Mouse (Mus musculus): ENCODE data around the gene Grin3a. TPM values are rescaled to one million over a fixed set of nuclear protein-coding genes. Genes with fewer than 3 reads are reported as not detected.
A peak's percentile ranks its signal among the peaks of the same experiment; 100 is the strongest.

Grin3a gene
- polyA plus RNA-seq, 1 experiment = 11.9 TPM

GRCm38 (mm10) chr4:49739561-49739960 is 106.0 kb downstream of the Grin3a start:
- 88% methylated on average over 1 of the region's 1 CpGs for WGBS
- Histone ChIP-seq H3K27ac (ENCODE audit: insufficient read depth, low read length) (no peak overlapping the region), H3K27me3 (ENCODE audit: control insufficient read depth, insufficient read depth, low read length) (no peaks in the 10 kb centered on the region), H3K4me1 (ENCODE audit: control insufficient read depth, insufficient read depth, low read length) (no peaks in the 10 kb centered on the region), H3K4me3 (replicated peaks; ENCODE audit: insufficient read depth, low read depth, low read length) (no peak overlapping the region)
- no peak for DNase-seq
- TF ChIP-seq CTCF (IDR thresholded peaks at IDR 0.05; ENCODE audit: borderline replicate concordance, insufficient read depth, low read depth, low read length) (no peak), POLR2A (IDR thresholded peaks at IDR 0.05; ENCODE audit: borderline replicate concordance, insufficient read depth, low read length) (no peak)

DNA sequence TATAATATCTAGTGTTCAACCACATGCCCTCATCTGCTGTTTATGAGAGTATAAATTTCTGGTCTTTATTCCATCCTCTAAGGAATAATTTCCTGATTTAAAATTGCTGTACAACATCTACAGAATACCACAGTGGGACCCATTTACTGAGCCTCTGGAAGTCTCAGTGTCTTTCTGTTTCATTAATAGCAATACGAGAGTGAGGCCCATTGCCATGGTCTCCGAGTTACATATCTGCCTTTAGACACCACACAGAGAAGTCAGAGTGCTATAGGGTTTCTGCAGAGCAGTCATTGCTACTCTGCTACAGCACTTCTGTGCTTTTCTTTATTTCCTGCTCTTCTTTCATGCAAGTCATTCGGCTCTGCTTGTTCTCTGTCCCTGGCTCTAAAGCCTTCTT is 116.2 kb downstream of the Grin3a start:
- DNase-seq = no peak
- H3K27ac ChIP-seq (ENCODE audit: insufficient read depth, low read length) = no peak overlapping the region
- H3K4me3 ChIP-seq (replicated peaks; ENCODE audit: insufficient read depth, low read depth, low read length) = no peak overlapping the region
- H3K27me3 ChIP-seq (ENCODE audit: control insufficient read depth, insufficient read depth, low read length) = no peaks in the 10 kb centered on the region
- no peaks in the 10 kb centered on the region for H3K4me1 ChIP-seq (ENCODE audit: control insufficient read depth, insufficient read depth, low read length)
- TF ChIP-seq CTCF (IDR thresholded peaks at IDR 0.05; ENCODE audit: borderline replicate concordance, insufficient read depth, low read depth, low read length) (no peak), POLR2A (IDR thresholded peaks at IDR 0.05; ENCODE audit: borderline replicate concordance, insufficient read depth, low read length) (no peak)
- WGBS = 70% methylated on average over 3 of the region's 3 CpGs

GRCm38 (mm10) chr4:49723908-49724307 is 121.6 kb downstream of the Grin3a start:
- TF ChIP-seq CTCF (IDR thresholded peaks at IDR 0.05; ENCODE audit: borderline replicate concordance, insufficient read depth, low read depth, low read length) = no peak
- TF ChIP-seq POLR2A (IDR thresholded peaks at IDR 0.05; ENCODE audit: borderline replicate concordance, insufficient read depth, low read length) = no peak
- H3K4me1 ChIP-seq (ENCODE audit: control insufficient read depth, insufficient read depth, low read length) = no peaks in the 10 kb centered on the region
- DNase-seq = no peak
- no peak overlapping the region for H3K27ac ChIP-seq (ENCODE audit: insufficient read depth, low read length)
- no peaks in the 10 kb centered on the region for H3K27me3 ChIP-seq (ENCODE audit: control insufficient read depth, insufficient read depth, low read length)
- no peak overlapping the region for H3K4me3 ChIP-seq (replicated peaks; ENCODE audit: insufficient read depth, low read depth, low read length)
- 98% methylated on average over 2 of the region's 2 CpGs for WGBS

- no peaks in the 10 kb centered on the region for H3K27me3 ChIP-seq (ENCODE audit: control insufficient read depth, insufficient read depth, low read length)
- H3K4me3 ChIP-seq (replicated peaks; ENCODE audit: insufficient read depth, low read depth, low read length) = no peak overlapping the region
- no peaks in the 10 kb centered on the region for H3K4me1 ChIP-seq (ENCODE audit: control insufficient read depth, insufficient read depth, low read length)
- WGBS = 27% methylated on average over 12 of the region's 12 CpGs
- no peak for DNase-seq
- TF ChIP-seq CTCF (IDR thresholded peaks at IDR 0.05; ENCODE audit: borderline replicate concordance, insufficient read depth, low read depth, low read length) (no peak), POLR2A (IDR thresholded peaks at IDR 0.05; ENCODE audit: borderline replicate concordance, insufficient read depth, low read length) (no peak)
- H3K27ac ChIP-seq (ENCODE audit: insufficient read depth, low read length) = no peak overlapping the region
Measured at GRCm38 (mm10) chr4:49691405-49692194, 153.9 kb downstream of the Grin3a start.

DNA sequence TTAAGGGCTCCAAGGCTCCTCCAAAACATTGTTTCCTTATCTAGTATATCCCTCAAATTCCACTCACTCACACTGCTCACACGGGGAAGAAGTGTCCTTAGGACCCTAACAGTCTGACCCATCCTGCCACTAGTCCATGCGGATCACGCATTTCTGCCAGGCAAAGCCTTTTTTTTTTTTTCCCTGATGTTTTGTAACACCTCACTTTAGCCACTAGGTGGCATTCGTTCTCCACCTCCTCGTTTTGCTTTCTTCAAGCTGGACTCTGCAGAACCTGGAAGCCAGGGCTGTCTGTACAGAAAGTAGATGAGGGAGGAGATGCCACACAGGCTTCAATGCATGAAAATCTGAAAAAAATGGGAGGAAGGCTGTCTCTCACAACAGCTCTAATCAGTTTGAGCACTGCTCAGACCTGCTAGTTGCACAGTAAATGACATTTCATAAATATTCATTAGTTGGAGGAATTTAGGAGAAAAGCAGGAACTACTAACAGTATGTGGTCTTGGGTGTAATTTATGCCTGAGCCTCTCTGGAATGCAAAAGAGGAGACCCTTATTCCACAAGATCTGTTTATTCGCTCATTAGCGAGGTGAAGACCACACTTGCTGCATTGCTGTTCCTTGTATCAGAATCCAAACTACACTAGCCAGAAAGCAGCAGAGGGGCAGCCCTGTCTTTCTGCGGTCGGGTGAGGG is 156.8 kb downstream of the Grin3a start:
- Histone ChIP-seq H3K27me3 (ENCODE audit: control insufficient read depth, insufficient read depth, low read length) (no peaks in the 10 kb centered on the region), H3K4me1 (ENCODE audit: control insufficient read depth, insufficient read depth, low read length) (no peaks in the 10 kb centered on the region), H3K27ac (ENCODE audit: insufficient read depth, low read length) (no peak overlapping the region), H3K4me3 (replicated peaks; ENCODE audit: insufficient read depth, low read depth, low read length) (no peak overlapping the region)
- peak; percentile 46 for DNase-seq
- 19% methylated on average over 9 of the region's 9 CpGs for WGBS
- peak; percentile 75 for TF ChIP-seq CTCF (IDR thresholded peaks at IDR 0.05; ENCODE audit: borderline replicate concordance, insufficient read depth, low read depth, low read length)
- TF ChIP-seq POLR2A (IDR thresholded peaks at IDR 0.05; ENCODE audit: borderline replicate concordance, insufficient read depth, low read length) = no peak

DNA sequence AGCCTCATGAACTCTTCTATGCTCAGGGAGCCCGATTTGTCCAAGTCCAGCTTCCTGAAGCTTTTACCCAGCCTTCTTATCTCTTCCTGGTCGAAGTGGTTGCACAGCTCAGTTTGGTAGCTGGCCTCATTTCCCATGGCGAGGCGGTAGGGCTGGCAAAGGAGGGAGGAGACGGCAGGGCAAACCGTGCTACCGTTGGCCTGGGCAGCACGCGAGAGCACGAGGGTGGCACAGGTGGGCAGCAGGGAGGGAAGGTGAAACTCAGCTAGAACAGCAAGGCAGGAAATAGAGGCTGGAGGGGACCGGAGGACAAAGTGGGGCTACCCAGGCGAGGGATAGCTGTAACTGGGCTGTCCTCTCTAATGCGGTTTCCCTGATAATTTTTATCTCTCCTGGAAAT is 163.7 kb downstream of the Grin3a start, which contains the start of gene Ppp3r2:
TSS of gene Ppp3r2 (minus strand) at position 213 of the 400 bp plus-strand sequence.
- no peak within 1 kb of the TSS for H3K27ac ChIP-seq (ENCODE audit: insufficient read depth, low read length)
- TF ChIP-seq POLR2A (IDR thresholded peaks at IDR 0.05; ENCODE audit: borderline replicate concordance, insufficient read depth, low read length) (no peak), CTCF (IDR thresholded peaks at IDR 0.05; ENCODE audit: borderline replicate concordance, insufficient read depth, low read depth, low read length) (no peak)
- no peak for DNase-seq
- no peaks in the 10 kb centered on the region for H3K4me1 ChIP-seq (ENCODE audit: control insufficient read depth, insufficient read depth, low read length)
- H3K27me3 ChIP-seq (ENCODE audit: control insufficient read depth, insufficient read depth, low read length) = no peaks in the 10 kb centered on the region
- H3K4me3 ChIP-seq (replicated peaks; ENCODE audit: insufficient read depth, low read depth, low read length) = no peak within 1 kb of the TSS
- 90% methylated on average over 13 of the region's 13 CpGs for WGBS

GRCm38 (mm10) chr4:49680171-49680875 is 165.2 kb downstream of the Grin3a start:
- Histone ChIP-seq H3K27me3 (ENCODE audit: control insufficient read depth, insufficient read depth, low read length) (no peaks in the 10 kb centered on the region), H3K4me3 (replicated peaks; ENCODE audit: insufficient read depth, low read depth, low read length) (no peak overlapping the region), H3K4me1 (ENCODE audit: control insufficient read depth, insufficient read depth, low read length) (no peaks in the 10 kb centered on the region), H3K27ac (ENCODE audit: insufficient read depth, low read length) (no peak overlapping the region)
- WGBS = 86% methylated on average over 11 of the region's 11 CpGs
- no peak for DNase-seq
- TF ChIP-seq CTCF (IDR thresholded peaks at IDR 0.05; ENCODE audit: borderline replicate concordance, insufficient read depth, low read depth, low read length) (no peak), POLR2A (IDR thresholded peaks at IDR 0.05; ENCODE audit: borderline replicate concordance, insufficient read depth, low read length) (no peak)

All from cerebellum, adult 2 months (tissue).